Mouse (Mus musculus): ENCODE measurements around the gene RPS10-NUDT3.

GRCm38 (mm10) chr17:27625455-27626251 lies 9.4 kb downstream of the RPS10-NUDT3 start:
- TF ChIP-seq POLR2A (IDR thresholded peaks at IDR 0.05; ENCODE audit: borderline replicate concordance, control insufficient read depth, low read depth, low read length) (no peak), CTCF (IDR thresholded peaks at IDR 0.05; ENCODE audit: control insufficient read depth, insufficient read depth, low read length) (no peak)
